ENCODE assay signal across 10 mouse cellular contexts in genomic region chr8:119224547-119224946, GRCm38 (mm10).
A peak's percentile ranks its signal among the peaks of the same experiment; 100 is the strongest.
DNase-seq lines count a peak whose midpoint lies in the region; ATAC-seq and TF ChIP-seq lines count a peak whose summit lies in the region.
"Had no signal": no experiment of that assay in that cellular context is flagged by ENCODE, and none has a peak within 500 bp of the region (broad histone marks: within the 10 kb centered on the region; RNA-seq: fewer than 3 reads in every experiment).

No protein-coding gene starts in this region.

- peaks cover 2% of the 10 kb centered on the region; the same call in 1 of the 2 replicates for H3K9me3 ChIP-seq in heart, postnatal 0 days (replicated peaks; ENCODE audit: control insufficient read depth, low read length)
- no peaks in the 10 kb centered on the region for H3K9me3 ChIP-seq in heart, embryonic 10.5 days
- H3K9me3 ChIP-seq: liver, embryonic 13.5 days; stomach, embryonic 15.5 days had no signal

- no peak overlapping the region for H3K4me3 ChIP-seq in heart, postnatal 0 days (ENCODE audit: low read depth, low read length)
- no peak overlapping the region for H3K4me3 ChIP-seq in heart, embryonic 10.5 days
- no peak overlapping the region for H3K4me3 ChIP-seq in bone marrow, adult 2 months (replicated peaks; ENCODE audit: control insufficient read depth, low read depth, low read length)
- H3K4me3 ChIP-seq: liver, embryonic 13.5 days; stomach, embryonic 15.5 days had no signal

- no peak for TF ChIP-seq POLR2A in bone marrow, adult 2 months (IDR thresholded peaks at IDR 0.05; ENCODE audit: borderline replicate concordance, control insufficient read depth, low read depth, low read length)

- ATAC-seq in heart, postnatal 0 days (ENCODE audit: insufficient read depth, low read depth) = no peak
- no peak for ATAC-seq in inflammation-experienced regulatory T-cells, adult 6 months

- H3K36me3 ChIP-seq in heart, postnatal 0 days (replicated peaks; ENCODE audit: control insufficient read depth, insufficient read depth, low read length) = no peaks in the 10 kb centered on the region
- H3K36me3 ChIP-seq in heart, embryonic 10.5 days = no peaks in the 10 kb centered on the region
- H3K36me3 ChIP-seq: liver, embryonic 13.5 days; stomach, embryonic 15.5 days had no signal

- no peak for TF ChIP-seq EP300 in heart, postnatal 0 days (IDR thresholded peaks at IDR 0.05; ENCODE audit: low read depth)

- no peaks in the 10 kb centered on the region for H3K4me1 ChIP-seq in heart, postnatal 0 days (ENCODE audit: control insufficient read depth, insufficient read depth)
- no peaks in the 10 kb centered on the region for H3K4me1 ChIP-seq in heart, embryonic 10.5 days
- no peaks in the 10 kb centered on the region for H3K4me1 ChIP-seq in bone marrow, adult 2 months (ENCODE audit: control insufficient read depth, insufficient read depth, low read length)
- H3K4me1 ChIP-seq: liver, embryonic 13.5 days; stomach, embryonic 15.5 days had no signal

- WGBS in heart, postnatal 0 days = 3% methylated on average over 1 of the region's 1 CpGs
- 8% methylated on average over 1 of the region's 1 CpGs for WGBS in heart, embryonic 10.5 days
- 0% methylated on average over 1 of the region's 1 CpGs for WGBS in bone marrow, adult 2 months

- TF ChIP-seq CTCF in heart, postnatal 0 days (IDR thresholded peaks at IDR 0.05; ENCODE audit: low read depth) = peak; percentile 79
- peak; percentile 29; the same call in 1 of the 2 replicates for TF ChIP-seq CTCF in bone marrow, adult 2 months (IDR thresholded peaks at IDR 0.05; ENCODE audit: control insufficient read depth, insufficient read depth, low read length)

- peak; percentile 40 for DNase-seq in heart, postnatal 0 days (ENCODE audit: low spot score)
- no peak for DNase-seq in heart, embryonic 10.5 days (ENCODE audit: low spot score)
- peak; percentile 8 to 53 for DNase-seq in spleen, postnatal 10 days (ENCODE audit: low spot score in 2 of 2)
- no peak for DNase-seq in spleen, postnatal 4 days (ENCODE audit: low spot score in 2 of 2)
- peak; percentile 44 for DNase-seq in gastrocnemius, postnatal 10 days
- peak; percentile 65 for DNase-seq in lung, postnatal 10 days
- DNase-seq: liver, embryonic 13.5 days had no signal

- no peak overlapping the region for H3K9ac ChIP-seq in heart, postnatal 0 days (replicated peaks; ENCODE audit: low read depth, low read length)
- H3K9ac ChIP-seq: liver, embryonic 13.5 days; stomach, embryonic 15.5 days had no signal

- no peak overlapping the region for H3K27ac ChIP-seq in heart, postnatal 0 days (ENCODE audit: low read depth)
- no peak overlapping the region for H3K27ac ChIP-seq in heart, embryonic 10.5 days
- no peak overlapping the region for H3K27ac ChIP-seq in bone marrow, adult 2 months (ENCODE audit: control insufficient read depth, insufficient read depth, low read depth, low read length, poor library complexity)
- H3K27ac ChIP-seq: liver, embryonic 13.5 days; stomach, embryonic 15.5 days had no signal

- no peak overlapping the region for H3K4me2 ChIP-seq in heart, postnatal 0 days (ENCODE audit: low read depth, low read length)
- H3K4me2 ChIP-seq: liver, embryonic 13.5 days; stomach, embryonic 15.5 days had no signal

- H3K27me3 ChIP-seq in heart, postnatal 0 days (ENCODE audit: control insufficient read depth, insufficient read depth, low read length) = no peaks in the 10 kb centered on the region
- H3K27me3 ChIP-seq in heart, embryonic 10.5 days (ENCODE audit: insufficient read depth, poor library complexity, severe bottlenecking) = no peaks in the 10 kb centered on the region
- H3K27me3 ChIP-seq: liver, embryonic 13.5 days; stomach, embryonic 15.5 days had no signal

Comparison
In these comparisons a context has a peak if more than half of its experiments do, and no peak if none do; other contexts are left out.
1. DNase-seq: peak in heart, postnatal 0 days (single experiment), spleen, postnatal 10 days (2 of 2), gastrocnemius, postnatal 10 days (single experiment) and lung, postnatal 10 days (single experiment); none in heart, embryonic 10.5 days (single experiment) and spleen, postnatal 4 days (0 of 2).